Mouse (Mus musculus) thymus, postnatal 10 days (tissue): ENCODE data around the gene Ndufv3.
"Not testable (repeated sequence)": the region's sequence is repeated elsewhere in the genome, so short reads cannot be mapped to it uniquely, and the experiment has no call there.

ENCODE experiments used
- DNase-seq, 2 experiments: peaks; one replicate each; pipeline ENCODE4 v3.0.0; 2021; ENCODE audit warnings: low spot score in 2 of 2

The Ndufv3 gene

DNA sequence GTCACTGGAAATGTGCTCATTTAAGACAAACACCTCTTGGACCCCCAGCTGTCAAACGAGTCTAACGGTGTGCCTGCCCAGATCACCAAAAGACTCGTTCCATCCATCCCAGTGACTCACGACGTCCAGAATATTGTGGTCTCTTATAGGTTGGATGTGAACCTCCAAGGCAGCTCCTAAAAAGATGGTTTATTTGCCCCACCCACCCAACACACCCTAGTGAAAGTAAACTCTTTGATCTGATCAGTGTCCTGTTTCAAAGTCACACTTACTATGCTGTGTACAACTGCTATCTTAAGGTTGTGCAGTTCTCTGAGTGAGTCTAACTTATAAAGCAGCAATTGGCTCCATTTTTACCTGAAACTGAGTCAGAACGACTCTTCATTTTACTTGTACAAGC is 7.3 kb upstream of the Ndufv3 start:
- DNase-seq = no peak

DNA sequence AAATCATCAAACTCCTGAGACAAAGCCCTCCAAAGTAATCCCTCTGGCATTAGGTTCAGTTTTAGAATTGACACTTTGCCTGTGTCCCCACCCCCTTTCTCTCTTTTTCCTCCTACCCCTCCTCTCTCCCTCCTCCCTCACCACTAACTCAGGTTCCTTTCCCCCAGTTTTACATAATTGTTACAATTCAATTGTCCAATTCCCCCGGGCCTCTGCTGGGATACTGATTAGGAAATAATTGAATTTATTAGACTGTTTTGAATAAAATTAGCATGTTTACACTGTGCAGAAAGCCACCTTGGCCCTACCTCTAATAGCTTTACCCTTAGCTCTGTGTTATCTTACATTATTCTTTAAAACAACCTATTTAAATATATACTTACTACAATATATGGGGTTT is 5.2 kb upstream of the Ndufv3 start:
- no peak for DNase-seq

DNA sequence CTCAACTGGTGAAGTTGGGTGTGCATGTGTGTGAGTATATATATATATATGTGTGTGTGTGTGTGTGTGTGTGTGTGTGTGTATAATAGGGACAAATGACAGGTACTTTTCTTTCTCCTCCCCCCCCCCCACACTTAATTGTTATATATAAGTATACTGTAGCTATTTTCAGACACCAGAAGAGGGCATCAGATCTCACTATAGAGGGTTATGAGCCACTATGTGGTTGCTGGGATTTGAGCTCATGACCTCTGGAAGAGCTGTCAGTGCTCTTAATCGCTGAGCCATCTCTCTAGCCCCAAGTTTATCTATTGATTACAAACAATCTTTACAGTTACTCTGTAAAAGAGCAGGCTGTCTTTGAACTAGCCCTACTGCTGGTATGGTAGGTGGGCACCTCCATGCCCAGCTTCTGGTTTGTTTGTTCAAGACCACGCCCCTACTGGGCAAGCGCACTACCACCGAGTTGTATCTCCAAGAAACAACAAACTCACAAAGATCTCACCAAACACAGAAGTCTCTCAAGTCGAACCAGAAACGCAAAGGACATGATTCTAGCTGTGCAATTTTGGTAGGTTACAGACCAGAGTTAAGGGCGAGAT is 470 bp upstream of the Ndufv3 start:
- no peak for DNase-seq

DNA sequence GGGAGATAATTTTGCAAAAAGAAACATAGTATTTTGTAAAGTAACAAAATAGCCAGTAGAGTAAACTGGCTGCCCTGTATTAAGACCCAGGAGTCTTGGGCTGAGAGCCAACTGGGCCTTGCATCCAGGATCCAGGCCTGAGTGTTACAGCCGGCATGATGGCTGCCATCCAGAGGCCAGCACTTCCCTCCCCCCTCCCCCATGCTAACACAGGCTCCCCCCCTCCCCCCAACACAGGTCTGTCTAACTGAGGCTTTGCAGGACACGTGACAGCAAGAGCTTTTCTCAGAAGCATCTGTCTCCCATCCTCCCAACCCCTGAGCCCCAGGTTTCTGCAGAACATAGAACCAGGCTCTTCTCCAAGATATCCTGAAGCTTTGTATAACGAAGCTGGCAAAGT is 980 bp downstream of the Ndufv3 start:
- DNase-seq = no peak

DNA sequence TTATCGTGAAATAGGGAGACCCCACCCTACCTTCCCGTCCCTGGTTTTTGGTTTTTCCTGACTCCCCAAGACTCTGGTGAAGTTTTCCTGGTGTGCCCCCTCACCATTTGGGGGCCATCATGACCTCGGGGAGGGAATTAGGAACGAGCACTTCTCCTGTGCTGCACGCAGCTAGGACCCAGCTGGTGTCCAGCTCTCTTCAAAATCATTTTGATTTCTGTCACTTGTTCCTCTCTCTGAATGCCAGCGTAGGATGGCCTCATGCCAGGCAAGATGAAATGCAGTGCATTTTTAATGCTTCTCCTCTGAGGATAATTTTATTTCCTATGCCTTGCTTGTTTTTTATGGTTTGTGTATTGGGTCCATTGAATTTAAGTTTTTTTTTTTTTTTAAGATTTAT is 2.0 kb downstream of the Ndufv3 start:
- no peak for DNase-seq

GRCm38 (mm10) chr17:31525114-31525513 is 5.2 kb downstream of the Ndufv3 start:
- no peak for DNase-seq

GRCm38 (mm10) chr17:31525816-31526215 is 5.9 kb downstream of the Ndufv3 start:
- DNase-seq = no peak

DNA sequence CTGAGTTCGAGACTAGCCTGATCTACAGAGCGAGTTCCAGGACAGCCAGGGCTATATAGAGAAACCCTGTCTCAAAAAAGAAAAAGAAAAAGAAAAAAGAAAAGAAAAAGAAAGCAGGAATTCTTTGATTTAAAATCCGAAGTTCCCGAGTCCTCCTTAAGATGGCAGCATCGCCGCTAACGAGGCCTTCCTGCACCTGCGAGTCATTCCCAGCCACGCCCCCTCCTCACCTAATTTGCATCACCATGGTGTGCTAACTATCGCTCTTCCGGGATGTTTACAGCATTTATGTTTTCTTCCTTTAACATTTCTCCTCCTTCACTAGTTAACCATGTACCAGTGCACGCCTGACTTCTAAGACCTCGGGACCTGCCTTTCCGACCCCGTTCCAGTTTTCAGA is 9.4 kb downstream of the Ndufv3 start:
- DNase-seq = peak in 1 of 2 experiments; percentile 36

DNA sequence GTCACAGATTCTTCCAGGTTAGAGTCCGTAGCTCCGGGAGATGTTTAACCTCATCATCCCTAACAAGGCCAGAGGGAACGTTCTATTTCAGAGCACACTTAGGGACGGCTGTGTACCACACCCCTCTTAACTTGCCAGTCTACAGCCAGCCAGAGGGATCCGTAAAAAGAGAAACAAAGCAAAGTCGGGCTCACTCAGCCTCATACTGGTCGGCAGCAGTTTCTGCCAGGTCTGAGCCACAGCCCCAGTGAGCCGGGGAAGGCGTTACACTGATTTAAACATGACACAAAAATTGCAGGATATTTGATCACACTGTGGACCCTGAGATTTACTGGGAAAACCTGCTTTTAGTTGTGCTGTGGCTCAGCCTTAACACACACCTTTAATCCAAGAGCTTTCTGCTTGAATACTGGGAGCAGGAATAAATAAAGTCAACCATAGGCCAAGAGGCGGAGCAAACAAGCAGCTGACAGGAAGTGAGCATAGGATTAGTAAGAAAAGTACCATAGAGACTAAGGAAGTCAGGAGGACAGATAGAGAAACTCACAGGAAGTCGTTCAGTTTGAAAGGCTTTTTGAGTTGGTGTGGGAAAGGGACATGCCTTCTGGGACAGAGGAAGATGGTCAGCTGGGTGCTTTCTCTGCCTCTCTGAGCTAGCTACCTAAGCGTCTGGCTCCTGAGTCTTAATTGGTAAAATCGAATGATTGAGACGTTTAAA is 11.7 kb downstream of the Ndufv3 start:
- DNase-seq = no peak

DNA sequence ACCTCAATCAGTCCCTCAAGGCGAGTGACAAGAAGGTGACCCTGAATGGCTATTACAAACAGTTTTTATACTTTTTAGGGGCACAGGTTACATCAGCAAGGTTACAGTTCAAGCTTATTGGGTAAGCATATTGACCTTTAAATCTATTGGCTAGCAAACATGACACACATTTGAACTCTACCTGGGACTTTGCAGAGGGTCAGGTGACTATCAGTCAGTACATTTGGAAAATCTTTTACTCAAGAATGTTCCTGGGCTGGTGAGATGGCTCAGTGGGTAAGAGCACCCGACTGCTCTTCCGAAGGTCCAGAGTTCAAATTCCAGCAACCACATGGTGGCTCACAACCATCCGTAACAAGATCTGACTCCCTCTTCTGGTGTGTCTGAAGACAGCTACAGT is 12.4 kb downstream of the Ndufv3 start:
- not testable (repeated sequence) for DNase-seq

DNA sequence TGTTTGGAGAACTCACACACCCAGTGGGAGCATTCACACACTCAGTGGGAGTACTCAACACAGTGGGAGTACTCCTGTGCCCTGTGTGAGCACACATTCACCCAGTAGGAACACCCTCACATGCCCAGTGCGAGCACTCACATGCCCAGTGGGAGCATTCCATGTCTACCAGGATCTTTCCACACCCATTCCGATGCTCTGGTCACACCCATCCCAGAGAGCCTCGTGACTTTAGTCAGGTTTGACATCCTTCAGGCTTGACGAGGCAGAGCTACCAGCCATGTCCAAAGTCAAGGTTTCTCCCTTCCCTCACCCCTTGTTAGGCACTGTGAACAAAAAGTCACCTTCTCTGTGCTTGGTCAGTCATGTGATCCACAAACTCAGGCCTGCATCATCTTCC is 15.4 kb downstream of the Ndufv3 start:
- no peak for DNase-seq

GRCm38 (mm10) chr17:31535871-31536629 is 16.1 kb downstream of the Ndufv3 start:
- DNase-seq = no peak

DNA sequence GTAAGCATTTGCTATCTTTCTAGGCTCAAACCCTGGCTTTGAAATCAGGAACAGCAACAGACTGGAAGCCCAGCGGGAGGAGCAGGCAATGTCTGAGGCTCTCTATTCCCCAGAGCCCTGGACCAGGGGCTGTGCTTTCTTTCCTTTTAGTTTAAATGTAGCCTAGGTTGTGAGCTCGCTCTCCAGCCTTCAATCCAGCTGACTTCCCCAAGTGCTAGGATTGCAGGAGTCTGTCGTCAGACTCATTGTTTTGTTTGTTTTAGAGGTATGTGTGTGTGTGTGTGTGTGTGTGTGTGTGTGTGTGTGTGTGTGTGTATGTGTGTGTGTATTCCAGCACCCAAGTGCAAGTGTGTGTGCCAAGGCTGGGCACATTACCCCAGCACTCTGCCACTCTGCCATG is 20.2 kb downstream of the Ndufv3 start:
- DNase-seq = no peak

DNA sequence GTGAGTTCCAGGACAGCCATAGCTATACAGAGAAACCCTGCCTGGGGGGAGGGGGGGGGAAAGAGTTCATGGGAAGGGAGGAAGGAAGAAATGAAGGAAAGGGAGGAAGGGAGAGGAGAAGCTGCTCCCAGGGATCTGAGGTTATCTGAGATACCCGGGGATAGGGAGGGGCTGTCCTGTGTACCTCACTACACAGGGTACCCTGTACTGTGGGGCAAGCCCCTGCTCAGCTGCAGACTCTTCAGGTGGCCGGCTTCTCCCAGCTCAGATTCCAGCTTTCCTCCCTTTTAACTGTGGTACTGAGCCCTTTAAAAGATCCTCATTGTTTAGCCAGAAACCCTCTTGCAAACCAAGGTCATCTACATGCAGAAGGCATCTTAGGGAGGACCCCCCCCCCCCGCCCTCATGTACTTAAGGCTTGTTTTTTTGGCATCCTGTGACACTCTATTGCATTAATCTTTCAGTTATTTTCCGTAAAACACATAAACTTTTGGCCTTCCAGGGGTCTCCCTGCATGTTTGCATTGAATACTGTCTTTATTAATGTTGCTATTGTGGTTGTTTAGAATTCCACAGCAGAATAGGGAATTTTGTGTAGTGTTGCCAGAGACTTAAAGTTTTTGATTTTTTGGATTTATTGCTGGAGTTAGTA is 21.0 kb downstream of the Ndufv3 start:
- no peak for DNase-seq

DNA sequence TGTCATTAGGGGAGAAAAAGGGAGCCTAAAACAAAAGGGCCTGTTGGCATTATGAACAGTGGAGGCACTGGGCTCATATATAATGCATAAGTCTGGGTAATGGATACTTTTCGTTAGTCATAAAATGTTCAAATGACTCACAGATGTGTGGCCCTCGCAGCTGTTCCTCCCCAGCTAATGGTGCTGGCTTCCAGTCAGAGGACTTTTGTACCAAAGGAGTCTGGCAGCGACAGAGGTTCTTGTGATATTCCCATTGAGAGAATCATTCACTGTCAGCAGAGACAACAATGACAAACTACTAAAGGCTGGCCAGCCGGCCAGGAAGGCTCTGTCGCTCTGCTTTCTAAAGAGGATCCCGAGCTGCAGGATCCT is 21.5 kb downstream of the Ndufv3 start:
- no peak for DNase-seq

GRCm38 (mm10) chr17:31543574-31543973 is 23.7 kb downstream of the Ndufv3 start:
- DNase-seq = no peak

DNA sequence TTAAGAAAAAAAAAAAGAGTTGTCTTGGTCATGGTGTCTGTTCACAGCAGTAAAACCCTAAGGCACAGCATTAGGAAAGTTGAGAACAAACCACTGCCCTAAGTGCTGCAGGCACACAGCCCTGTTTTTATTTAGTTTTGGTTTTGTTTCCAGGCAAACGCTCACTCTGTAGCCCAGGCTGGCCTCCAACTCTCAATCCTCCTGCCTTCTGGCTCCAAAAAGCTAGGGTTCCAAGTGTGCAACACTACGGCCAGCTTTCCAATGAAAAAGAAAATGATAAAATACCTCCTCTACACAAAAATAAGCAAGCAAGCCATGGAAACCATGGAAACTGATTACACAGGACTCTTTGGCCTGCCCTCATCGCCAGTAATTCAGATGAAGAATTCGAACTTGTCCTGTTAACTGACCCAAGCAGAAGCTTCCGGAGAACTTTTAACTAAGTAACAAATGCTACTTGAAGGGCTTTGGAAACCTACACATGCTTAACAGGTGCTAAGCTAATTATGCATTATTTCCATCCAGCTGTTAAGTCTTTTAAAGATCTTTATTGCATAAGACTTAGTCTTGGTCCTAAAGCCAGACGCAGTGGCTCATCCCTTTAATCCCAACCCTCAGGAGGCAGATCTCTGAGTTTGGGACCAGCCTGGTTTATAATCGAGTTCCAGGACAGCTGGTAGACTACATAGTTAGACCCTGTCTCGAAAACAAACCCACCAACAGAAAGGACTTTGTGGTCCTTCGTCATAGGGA is 26.7 kb downstream of the Ndufv3 start:
- DNase-seq = no peak

DNA sequence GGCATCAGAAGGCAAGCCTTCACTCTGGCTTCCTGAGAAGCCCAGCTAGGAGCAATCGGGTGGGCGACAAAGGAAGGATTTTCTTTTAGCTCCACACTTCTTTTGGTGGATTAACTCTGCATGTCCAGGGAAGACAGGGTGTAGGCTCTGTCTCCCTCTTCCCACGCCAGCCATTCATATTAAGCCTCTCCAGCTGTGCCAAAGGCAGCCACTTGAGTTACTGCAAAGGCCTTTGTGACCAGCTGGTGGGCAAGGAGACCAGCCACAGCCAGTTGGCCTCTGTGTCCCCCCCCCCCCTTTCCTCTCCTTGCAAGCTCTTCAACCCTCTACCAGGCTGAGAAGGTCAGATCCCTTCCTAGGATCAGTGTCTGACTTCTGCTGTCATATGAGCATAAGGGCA is 28.1 kb downstream of the Ndufv3 start:
- DNase-seq = no peak

GRCm38 (mm10) chr17:31549389-31549788 is 29.5 kb downstream of the Ndufv3 start:
- no peak for DNase-seq

DNA sequence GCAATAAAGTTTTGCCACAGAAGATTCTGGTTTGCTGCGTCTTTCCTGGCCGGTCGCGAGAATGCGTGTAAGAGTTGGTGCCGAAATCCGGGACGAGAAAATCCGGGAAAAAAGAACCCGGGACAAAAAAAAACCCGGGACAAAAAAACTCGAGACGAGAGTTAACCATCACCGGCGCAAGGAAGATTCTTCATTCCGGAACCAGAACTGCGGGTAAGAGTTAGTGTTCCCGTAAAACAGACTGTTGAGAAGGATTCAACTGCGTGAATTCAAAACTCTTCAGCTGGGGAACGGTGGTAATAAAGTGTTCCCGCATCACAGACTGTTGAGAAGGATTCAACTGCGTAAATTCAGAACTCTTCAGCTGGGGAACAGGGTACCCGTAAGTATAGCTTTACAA is 32.7 kb downstream of the Ndufv3 start:
- not testable (repeated sequence) for DNase-seq

DNA sequence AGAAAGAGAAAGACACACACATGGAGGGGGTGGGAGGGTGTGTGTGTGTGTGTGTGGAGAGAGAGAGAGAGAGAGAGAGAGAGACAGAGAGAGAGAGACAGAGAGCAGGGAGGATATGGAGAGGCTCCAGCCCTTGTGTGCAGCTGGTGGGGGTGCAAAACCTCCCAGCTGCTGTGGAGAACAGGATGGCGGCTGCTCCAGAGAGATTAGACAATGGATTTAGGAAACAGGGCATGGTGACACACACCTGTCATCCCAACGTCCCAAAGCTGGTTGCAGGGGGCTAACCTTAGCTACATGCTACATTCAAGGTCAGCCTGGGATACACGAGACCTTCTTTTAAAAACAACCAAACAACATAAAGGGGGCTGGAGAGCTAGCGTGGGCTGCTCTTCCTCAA is 36.3 kb downstream of the Ndufv3 start:
- no peak for DNase-seq
